Comparison of ENCODE assay signal across 20 mouse cellular contexts in genomic region chr10:99004866-99005265, GRCm38 (mm10).
DNase-seq lines count a peak whose midpoint lies in the region; ATAC-seq and TF ChIP-seq lines count a peak whose summit lies in the region.
"Had no signal": no experiment of that assay in that cellular context is flagged by ENCODE, and none has a peak within 500 bp of the region (broad histone marks: within the 10 kb centered on the region; RNA-seq: fewer than 3 reads in every experiment).

No protein-coding gene starts in this region.

- H3K9me3 ChIP-seq in kidney, postnatal 0 days (replicated peaks; ENCODE audit: low read length): no peaks in the 10 kb centered on the region
- H3K9me3 ChIP-seq in liver, embryonic 11.5 days (ENCODE audit: control insufficient read depth, low read length): no peaks in the 10 kb centered on the region
- H3K9me3 ChIP-seq: embryonic facial prominence, embryonic 15.5 days; forebrain, embryonic 15.5 days; heart, embryonic 10.5 days; hindbrain, embryonic 15.5 days had no signal

- no peaks in the 10 kb centered on the region for H3K27me3 ChIP-seq in kidney, postnatal 0 days (ENCODE audit: insufficient read depth, low read length)
- no peaks in the 10 kb centered on the region for H3K27me3 ChIP-seq in liver, embryonic 11.5 days (replicated peaks; ENCODE audit: control insufficient read depth, insufficient read depth, low read length)
- H3K27me3 ChIP-seq: CH12.LX; embryonic facial prominence, embryonic 15.5 days; forebrain, embryonic 15.5 days; hindbrain, embryonic 15.5 days had no signal

- TF ChIP-seq CTCF in gastrocnemius, adult 2 months (IDR thresholded peaks at IDR 0.05): no peak
- no peak for TF ChIP-seq CTCF in kidney, postnatal 0 days (IDR thresholded peaks at IDR 0.05; ENCODE audit: low read depth)

- H3K4me1 ChIP-seq in kidney, postnatal 0 days (replicated peaks; ENCODE audit: insufficient read depth, low read length): no peaks in the 10 kb centered on the region
- H3K4me1 ChIP-seq in liver, embryonic 11.5 days (replicated peaks; ENCODE audit: control insufficient read depth, insufficient read depth, low read length): no peaks in the 10 kb centered on the region
- H3K4me1 ChIP-seq: embryonic facial prominence, embryonic 15.5 days; forebrain, embryonic 15.5 days; heart, embryonic 10.5 days; hindbrain, embryonic 15.5 days had no signal

- H3K4me2 ChIP-seq in kidney, postnatal 0 days (ENCODE audit: low read length): no peak overlapping the region
- H3K4me2 ChIP-seq in liver, embryonic 11.5 days: no peak overlapping the region
- H3K4me2 ChIP-seq: embryonic facial prominence, embryonic 15.5 days; forebrain, embryonic 15.5 days; hindbrain, embryonic 15.5 days had no signal

- H3K27ac ChIP-seq in gastrocnemius, adult 2 months: peak overlapping the region; percentile 78
- no peak overlapping the region for H3K27ac ChIP-seq in kidney, postnatal 0 days
- no peak overlapping the region for H3K27ac ChIP-seq in liver, embryonic 11.5 days (ENCODE audit: low read depth, low read length)
- H3K27ac ChIP-seq: embryonic facial prominence, embryonic 15.5 days; forebrain, embryonic 15.5 days; heart, embryonic 10.5 days; hindbrain, embryonic 15.5 days had no signal

- peaks cover 38% of the 10 kb centered on the region for H3K36me3 ChIP-seq in kidney, postnatal 0 days (ENCODE audit: insufficient read depth, low read length)
- peaks cover 29% of the 10 kb centered on the region for H3K36me3 ChIP-seq in liver, embryonic 11.5 days (ENCODE audit: control insufficient read depth, insufficient read depth, low read length)

- no peak overlapping the region for H3K4me3 ChIP-seq in gastrocnemius, adult 2 months
- no peak overlapping the region for H3K4me3 ChIP-seq in kidney, postnatal 0 days (replicated peaks; ENCODE audit: low read depth, low read length)
- H3K4me3 ChIP-seq in liver, embryonic 11.5 days (ENCODE audit: low read depth, low read length): no peak overlapping the region
- H3K4me3 ChIP-seq: embryonic facial prominence, embryonic 15.5 days; forebrain, embryonic 15.5 days; heart, embryonic 10.5 days; hindbrain, embryonic 15.5 days had no signal

- no peak for ATAC-seq in kidney, postnatal 0 days (replicated peaks; ENCODE audit: low FRiP score, low read depth)
- no peak for ATAC-seq in liver, embryonic 11.5 days (replicated peaks; ENCODE audit: low FRiP score)
- ATAC-seq: forebrain, embryonic 15.5 days had no signal

- 83% methylated on average over 3 of the region's 3 CpGs for WGBS in kidney, postnatal 0 days
- WGBS in liver, embryonic 11.5 days: 85% methylated on average over 3 of the region's 3 CpGs

- no peak overlapping the region for H3K9ac ChIP-seq in kidney, postnatal 0 days (ENCODE audit: low read depth, low read length)
- no peak overlapping the region for H3K9ac ChIP-seq in liver, embryonic 11.5 days (ENCODE audit: low read depth, low read length)
- H3K9ac ChIP-seq: embryonic facial prominence, embryonic 15.5 days; forebrain, embryonic 15.5 days; hindbrain, embryonic 15.5 days had no signal

- intact Hi-C loops in gastrocnemius, adult 2 months (cut with DNase I): loop anchor here (5.0 kb wide), 1 partner anchor 88 kb away; no protein-coding TSS in a partner anchor

- DNase-seq in gastrocnemius, adult 2 months: no peak
- DNase-seq in gastrocnemius, adult 18-20 months (ENCODE audit: low spot score): no peak
- peak; percentile 16 for DNase-seq in kidney, postnatal 0 days (ENCODE audit: low spot score)
- no peak for DNase-seq in kidney, postnatal 10 days
- DNase-seq in NIH3T3 (ENCODE audit: low read depth): peak; percentile 52
- no peak for DNase-seq in liver, embryonic 11.5 days (ENCODE audit: low spot score)
- no peak for DNase-seq in lung, postnatal 14 days
- DNase-seq: adrenal gland, adult 8-10 months; adrenal gland, postnatal 36 days; cerebellum, adult 8-10 months; cerebellum, postnatal 14 days; embryo, embryonic 11 days; gastrocnemius, postnatal 36 days; heart, adult 11 months; heart, postnatal 36 days had no signal

Comparison
In these comparisons a context has a peak if more than half of its experiments do, and no peak if none do; other contexts are left out.
1. DNase-seq: peak in kidney, postnatal 0 days (single experiment) and NIH3T3 (single experiment); none in gastrocnemius, adult 2 months (single experiment), gastrocnemius, adult 18-20 months (single experiment), kidney, postnatal 10 days (single experiment), liver, embryonic 11.5 days (single experiment) and lung, postnatal 14 days (single experiment).